Mouse (Mus musculus) E14TG2a.4 (cell line): ENCODE measurements at regions not wholly inside any gene's neighbourhood (a gene's known extent, or its start where the extent isn't known, plus 50 kb on each side); places are given as distances from the start of the nearest gene placed in this dataset.
A peak's percentile ranks its signal among the peaks of the same experiment; 100 is the strongest.

Source experiments
- H3K27me3 ChIP-seq: 2 replicates; pipeline ENCODE4 v1.6.1; 2014; ENCODE audit warnings: low read length, control low read depth; ENCODE audit not compliant: insufficient read depth
- H3K36me3 ChIP-seq: 2 replicates; pipeline ENCODE4 v1.6.1; 2014; ENCODE audit warnings: low read length, control low read depth; ENCODE audit not compliant: insufficient read depth
- H3K4me1 ChIP-seq: replicated peaks from 2 replicates; pipeline ENCODE4 v1.6.1; 2014; ENCODE audit warnings: low read depth, low read length, control low read depth
- H3K4me3 ChIP-seq: replicated peaks from 2 replicates; pipeline ENCODE4 v1.5.1; 2014; ENCODE audit warnings: mild to moderate bottlenecking, low read length
- H3K9me3 ChIP-seq: 2 replicates; pipeline ENCODE4 v1.6.1; 2014; ENCODE audit warnings: low read length, control low read depth
- CTCF ChIP-seq: conservative IDR thresholded peaks from 2 replicates; pipeline ENCODE4 v1.5.1; 2014; ENCODE audit warnings: low read length
- NANOG ChIP-seq: IDR thresholded peaks from 2 replicates; pipeline ENCODE4 v1.6.1; 2014; ENCODE audit warnings: borderline replicate concordance, low read length, mixed read lengths
- POU5F1 ChIP-seq: IDR thresholded peaks from 2 replicates; pipeline ENCODE4 v1.6.1; 2014; ENCODE audit warnings: low read length, borderline replicate concordance

DNA sequence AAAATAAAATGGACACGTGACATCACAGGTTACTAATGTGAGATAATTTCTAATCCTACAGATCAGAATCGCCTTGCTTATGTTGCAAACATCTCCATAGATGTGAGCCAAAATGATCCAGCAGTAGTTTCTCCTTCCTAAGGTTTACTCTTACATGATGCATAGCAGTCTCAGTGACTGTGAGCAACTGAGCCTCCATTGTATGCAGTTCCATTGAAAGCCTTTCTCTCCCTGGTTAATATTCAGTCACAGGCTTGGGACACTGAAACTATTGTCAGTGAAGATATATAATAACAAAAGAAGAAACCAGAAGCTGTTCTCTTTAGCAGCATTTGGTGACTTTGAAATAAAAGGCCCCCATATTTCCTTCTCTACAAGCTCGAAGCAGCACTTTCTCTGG, 305.9 kb downstream of the Rbm26 start:
- no peaks in the 10 kb centered on the region for H3K27me3 ChIP-seq
- no peak overlapping the region for H3K4me3 ChIP-seq
- H3K9me3 ChIP-seq = no peaks in the 10 kb centered on the region
- TF ChIP-seq CTCF = no peak
- TF ChIP-seq POU5F1 = no peak
- TF ChIP-seq NANOG = no peak
- H3K4me1 ChIP-seq = no peaks in the 10 kb centered on the region
- H3K36me3 ChIP-seq = no peaks in the 10 kb centered on the region

DNA sequence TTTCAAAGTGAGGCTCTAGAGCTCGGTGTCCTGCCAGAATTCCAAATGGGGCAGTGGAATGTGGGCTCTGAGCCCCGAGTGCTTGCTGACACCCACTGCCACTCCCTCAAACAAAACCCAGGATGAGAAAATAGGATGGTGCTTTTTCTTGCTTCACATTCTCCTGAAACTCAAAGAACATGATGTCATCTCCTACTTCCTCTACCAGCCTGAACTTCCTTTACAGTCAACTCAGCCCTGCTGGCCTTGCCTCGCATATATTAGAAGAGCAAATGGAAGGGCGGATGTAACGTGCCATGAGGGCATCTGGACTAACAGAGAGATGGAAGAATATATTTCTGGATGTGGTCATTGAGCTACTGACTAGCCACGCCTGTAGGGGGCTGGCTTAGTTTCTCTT, 309.6 kb downstream of the Rbm26 start:
- Histone ChIP-seq H3K4me1 (no peaks in the 10 kb centered on the region), H3K9me3 (no peaks in the 10 kb centered on the region), H3K27me3 (no peaks in the 10 kb centered on the region), H3K4me3 (no peak overlapping the region), H3K36me3 (no peaks in the 10 kb centered on the region)
- TF ChIP-seq POU5F1 (no peak), NANOG (no peak)

DNA sequence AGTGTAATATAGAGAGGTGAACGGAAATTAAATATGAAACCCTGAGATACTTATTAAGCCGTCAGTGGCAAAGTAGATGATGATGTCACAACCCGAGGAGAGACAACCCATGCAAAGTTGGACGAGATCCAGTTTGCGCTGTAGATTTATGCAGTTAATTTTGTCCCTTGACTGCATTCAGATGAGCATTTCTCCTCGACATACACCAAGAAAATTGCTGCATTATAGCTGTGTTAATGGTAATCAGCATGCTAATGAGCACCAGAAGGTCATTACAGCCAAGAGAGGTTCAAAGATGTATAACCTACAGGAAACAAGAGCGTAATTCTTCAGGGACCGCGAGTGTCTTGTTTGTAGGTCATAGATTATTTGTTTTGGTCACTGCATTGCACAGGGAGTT, 313.2 kb downstream of the Rbm26 start:
- no peaks in the 10 kb centered on the region for H3K36me3 ChIP-seq
- no peak for TF ChIP-seq POU5F1
- TF ChIP-seq CTCF = no peak
- TF ChIP-seq NANOG = no peak
- no peaks in the 10 kb centered on the region for H3K27me3 ChIP-seq
- H3K4me1 ChIP-seq = no peaks in the 10 kb centered on the region
- H3K4me3 ChIP-seq = no peak overlapping the region
- H3K9me3 ChIP-seq = no peaks in the 10 kb centered on the region

DNA sequence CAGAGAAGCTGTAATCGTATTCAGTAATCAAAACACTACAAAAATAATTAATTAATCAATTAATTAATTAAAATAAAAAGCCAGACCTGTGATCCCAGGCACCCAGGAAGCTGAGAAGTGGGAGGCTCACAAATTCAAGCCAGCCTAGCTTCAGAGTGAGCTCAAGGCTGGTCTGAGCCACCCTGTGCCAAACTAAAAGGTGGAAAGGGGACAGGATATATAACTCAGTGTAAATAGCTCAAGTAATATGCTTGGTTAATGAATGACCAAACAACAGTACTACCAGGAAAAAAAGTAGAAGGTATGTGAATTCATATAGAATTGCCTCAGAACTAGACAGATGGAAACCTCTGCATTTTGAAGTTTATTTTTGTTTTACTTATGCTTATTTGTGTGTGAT, 321.2 kb downstream of the Rbm26 start:
- H3K27me3 ChIP-seq = no peaks in the 10 kb centered on the region
- no peak for TF ChIP-seq POU5F1
- TF ChIP-seq CTCF = no peak
- TF ChIP-seq NANOG = no peak
- no peaks in the 10 kb centered on the region for H3K36me3 ChIP-seq
- no peak overlapping the region for H3K4me3 ChIP-seq
- no peaks in the 10 kb centered on the region for H3K9me3 ChIP-seq
- H3K4me1 ChIP-seq = no peaks in the 10 kb centered on the region

DNA sequence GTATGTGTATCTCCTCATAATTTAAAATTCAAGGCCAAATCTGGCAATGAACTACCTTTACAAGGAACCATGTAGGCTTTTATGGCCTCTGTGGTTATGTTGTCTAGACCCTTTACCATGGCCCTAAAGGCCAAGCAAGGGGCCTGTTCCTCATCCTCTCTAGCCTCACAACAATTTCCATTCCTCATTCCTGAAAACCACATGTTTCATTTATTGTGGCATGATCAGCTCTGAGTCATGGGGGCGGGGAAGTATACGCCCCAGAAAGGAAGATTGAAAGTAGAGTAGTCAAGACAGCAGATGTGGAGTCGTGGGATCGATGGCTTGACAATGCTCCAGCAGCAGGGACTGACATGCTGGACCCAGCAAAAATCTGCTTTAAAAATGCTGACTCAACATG, 326.8 kb upstream of the Rnf219 start:
- TF ChIP-seq POU5F1 (no peak), CTCF (no peak), NANOG (no peak)
- Histone ChIP-seq H3K36me3 (no peaks in the 10 kb centered on the region), H3K27me3 (no peaks in the 10 kb centered on the region), H3K9me3 (no peaks in the 10 kb centered on the region), H3K4me3 (no peak overlapping the region), H3K4me1 (no peaks in the 10 kb centered on the region)

DNA sequence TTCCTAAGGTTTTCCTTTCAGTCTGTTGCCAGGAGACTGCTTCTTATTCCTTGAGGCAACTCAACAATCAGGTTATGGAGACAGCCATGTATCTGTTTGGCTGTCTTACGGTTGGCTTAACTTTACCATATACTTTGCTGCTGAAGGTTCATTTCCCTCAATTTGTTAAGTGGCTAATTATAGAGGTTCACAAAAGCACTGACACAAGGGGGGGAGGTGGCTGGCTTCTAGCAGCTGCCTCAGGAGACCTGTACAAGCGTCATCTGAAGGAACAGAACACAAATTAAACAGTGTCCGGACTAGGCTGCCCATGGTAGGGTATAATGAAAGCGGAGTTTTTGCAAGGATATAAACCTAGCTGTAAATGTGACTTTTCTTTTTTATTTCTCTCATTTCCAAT, 305.0 kb upstream of the Rnf219 start:
- Histone ChIP-seq H3K4me1 (no peaks in the 10 kb centered on the region), H3K9me3 (no peaks in the 10 kb centered on the region), H3K36me3 (no peaks in the 10 kb centered on the region), H3K4me3 (no peak overlapping the region), H3K27me3 (no peaks in the 10 kb centered on the region)
- no peak for TF ChIP-seq NANOG

DNA sequence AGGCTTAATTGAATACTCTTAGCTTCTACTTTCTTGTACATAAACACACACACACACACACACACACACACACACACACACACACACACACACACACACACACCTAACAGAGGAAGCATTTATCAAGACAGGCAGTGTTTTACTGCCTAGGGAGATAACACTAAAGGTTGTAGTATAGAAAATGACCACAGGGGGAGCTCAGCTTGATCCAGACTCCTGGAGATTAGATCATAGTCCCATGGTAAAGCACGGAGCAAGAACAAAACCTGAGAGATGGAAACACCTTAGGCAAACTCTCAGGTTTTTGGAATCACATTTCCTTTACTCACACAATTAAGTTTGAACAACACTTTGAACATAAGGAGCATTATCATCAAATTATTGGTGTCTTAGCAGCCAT, 302.5 kb upstream of the Rnf219 start:
- H3K9me3 ChIP-seq = no peaks in the 10 kb centered on the region
- H3K4me3 ChIP-seq = no peak overlapping the region
- TF ChIP-seq POU5F1 (no peak), CTCF (peak; percentile 37), NANOG (no peak)
- H3K4me1 ChIP-seq = no peaks in the 10 kb centered on the region
- no peaks in the 10 kb centered on the region for H3K36me3 ChIP-seq
- H3K27me3 ChIP-seq = no peaks in the 10 kb centered on the region

DNA sequence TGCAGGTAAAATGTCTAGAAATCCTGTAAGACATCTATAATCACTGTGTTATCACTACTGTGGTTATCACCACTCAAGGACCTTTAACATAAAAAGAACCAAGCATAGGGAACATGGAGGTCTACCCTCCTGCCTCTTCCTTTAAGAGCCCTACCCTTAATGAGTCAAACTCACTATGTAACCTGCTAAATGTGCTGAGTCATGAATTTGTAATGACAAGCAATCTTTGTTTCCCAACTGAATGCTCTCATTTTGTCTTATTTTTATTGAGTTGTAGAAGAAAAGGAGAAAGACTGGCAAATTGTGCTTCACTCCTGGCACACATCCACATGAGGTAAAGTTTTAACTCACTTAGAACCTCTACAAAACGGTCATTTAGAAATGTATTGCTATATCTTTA, 301.8 kb upstream of the Rnf219 start:
- Histone ChIP-seq H3K4me3 (no peak overlapping the region), H3K9me3 (no peaks in the 10 kb centered on the region), H3K36me3 (no peaks in the 10 kb centered on the region), H3K27me3 (no peaks in the 10 kb centered on the region), H3K4me1 (no peaks in the 10 kb centered on the region)
- TF ChIP-seq POU5F1 (no peak), NANOG (no peak), CTCF (no peak)

DNA sequence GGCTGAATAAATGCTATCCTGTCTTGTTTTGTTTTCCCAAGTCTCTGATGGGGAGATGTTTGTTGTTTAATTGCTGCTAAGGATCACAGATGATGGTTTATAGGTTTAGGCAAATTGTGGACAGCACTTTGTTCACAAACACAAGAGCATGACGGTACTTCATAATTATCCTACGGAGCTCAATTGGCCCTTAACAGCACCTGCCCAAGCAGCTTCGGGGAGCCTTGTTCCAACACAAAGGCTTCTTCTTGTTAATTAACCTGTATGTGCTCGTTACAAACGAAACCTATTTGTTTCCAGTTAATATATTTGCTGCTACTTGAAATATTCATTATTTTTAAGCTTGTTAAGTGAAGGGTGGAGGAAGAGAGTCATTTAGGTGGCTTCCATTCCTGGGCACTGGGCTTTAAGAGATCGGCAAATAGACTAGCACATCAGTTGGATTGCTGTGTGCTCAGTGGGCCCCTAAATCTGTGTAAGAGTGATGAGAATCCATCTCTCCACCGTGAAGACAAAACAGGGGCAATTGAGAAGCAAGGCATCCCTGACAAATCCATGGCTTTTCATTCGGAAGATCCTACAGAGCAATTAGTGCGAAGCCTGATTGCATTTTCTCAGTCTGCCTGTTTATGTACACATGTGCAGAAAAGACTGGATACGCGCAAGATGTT, 299.6 kb upstream of the Rnf219 start:
- no peak overlapping the region for H3K4me3 ChIP-seq
- no peaks in the 10 kb centered on the region for H3K27me3 ChIP-seq
- TF ChIP-seq NANOG = no peak
- no peaks in the 10 kb centered on the region for H3K9me3 ChIP-seq
- no peaks in the 10 kb centered on the region for H3K4me1 ChIP-seq
- H3K36me3 ChIP-seq = no peaks in the 10 kb centered on the region
